Mouse (Mus musculus): ENCODE data around the gene Dnajb4.
"Not testable (repeated sequence)": the region's sequence is repeated elsewhere in the genome, so short reads cannot be mapped to it uniquely, and the experiment has no call there.

Dnajb4 gene

GRCm38 (mm10) chr3:152208096-152208885 lies 1.8 kb downstream of the Dnajb4 start:
- DNase-seq (ENCODE audit: low read depth, low spot score) = no peak

GRCm38 (mm10) chr3:152207156-152207555 lies 2.9 kb downstream of the Dnajb4 start:
- DNase-seq (ENCODE audit: low read depth, low spot score) = no peak

- DNase-seq (ENCODE audit: low read depth, low spot score) = no peak
Measured at GRCm38 (mm10) chr3:152204577-152204976, 5.5 kb downstream of the Dnajb4 start.

- no peak for DNase-seq (ENCODE audit: low read depth, low spot score)
Measured at GRCm38 (mm10) chr3:152203996-152204395, 6.1 kb downstream of the Dnajb4 start.

- no peak for DNase-seq (ENCODE audit: low read depth, low spot score)
Measured at GRCm38 (mm10) chr3:152203411-152203810, 6.7 kb downstream of the Dnajb4 start.

GRCm38 (mm10) chr3:152202942-152203341 lies 7.2 kb downstream of the Dnajb4 start:
- no peak for DNase-seq (ENCODE audit: low read depth, low spot score)

GRCm38 (mm10) chr3:152201651-152202050 lies 8.5 kb downstream of the Dnajb4 start:
- DNase-seq (ENCODE audit: low read depth, low spot score) = no peak

GRCm38 (mm10) chr3:152201181-152201580 lies 8.9 kb downstream of the Dnajb4 start:
- no peak for DNase-seq (ENCODE audit: low read depth, low spot score)

- DNase-seq (ENCODE audit: low read depth, low spot score) = no peak
Measured at GRCm38 (mm10) chr3:152199125-152199524, 11.0 kb downstream of the Dnajb4 start.

- not testable (repeated sequence) for DNase-seq (ENCODE audit: low read depth, low spot score)
Measured at GRCm38 (mm10) chr3:152197246-152197645, 12.9 kb downstream of the Dnajb4 start.

GRCm38 (mm10) chr3:152193635-152194097 lies 16.4 kb downstream of the Dnajb4 start:
- DNase-seq (ENCODE audit: low read depth, low spot score) = peak; percentile 92

GRCm38 (mm10) chr3:152193177-152193576 lies 16.9 kb downstream of the Dnajb4 start:
- no peak for DNase-seq (ENCODE audit: low read depth, low spot score)

GRCm38 (mm10) chr3:152192238-152192931 lies 17.7 kb downstream of the Dnajb4 start:
- peak; percentile 58 for DNase-seq (ENCODE audit: low read depth, low spot score)

GRCm38 (mm10) chr3:152191791-152192237 lies 18.3 kb downstream of the Dnajb4 start:
- DNase-seq (ENCODE audit: low read depth, low spot score) = peak; percentile 42

- DNase-seq (ENCODE audit: low read depth, low spot score) = no peak
Measured at GRCm38 (mm10) chr3:152190679-152191477, 19.2 kb downstream of the Dnajb4 start.

GRCm38 (mm10) chr3:152189306-152189705 lies 20.8 kb downstream of the Dnajb4 start:
- no peak for DNase-seq (ENCODE audit: low read depth, low spot score)

- no peak for DNase-seq (ENCODE audit: low read depth, low spot score)
Measured at GRCm38 (mm10) chr3:152186106-152186505, 24.0 kb downstream of the Dnajb4 start.

- no peak for DNase-seq (ENCODE audit: low read depth, low spot score)
Measured at GRCm38 (mm10) chr3:152183522-152183921, 26.6 kb downstream of the Dnajb4 start.

- DNase-seq (ENCODE audit: low read depth, low spot score) = no peak
Measured at GRCm38 (mm10) chr3:152180624-152181023, 29.5 kb downstream of the Dnajb4 start.

- no peak for DNase-seq (ENCODE audit: low read depth, low spot score)
Measured at GRCm38 (mm10) chr3:152179285-152179684, 30.8 kb downstream of the Dnajb4 start.

- DNase-seq (ENCODE audit: low read depth, low spot score) = no peak
Measured at GRCm38 (mm10) chr3:152178816-152179215, 31.3 kb downstream of the Dnajb4 start.

Measured in mesoderm, embryonic 11.5 days (tissue).